Mouse (Mus musculus) lung, embryonic 16.5 days (tissue): ENCODE measurements at regions not wholly inside any gene's neighbourhood (a gene's known extent, or its start where the extent isn't known, plus 50 kb on each side); places are given as distances from the start of the nearest gene placed in this dataset.
"Not testable (repeated sequence)": the region's sequence is repeated elsewhere in the genome, so short reads cannot be mapped to it uniquely, and the experiment has no call there.

Experiments used
- ATAC-seq: fragments of 200-750 bp; cut with Nextera tagmentation; 2 replicates; pipeline ENCODE4 v1.8.0; 2017; ENCODE audit warnings: low read depth, mild to moderate bottlenecking, moderate library complexity
- H3K27ac ChIP-seq: fragments of 300-500 bp; sonication (generic); 2 replicates; pipeline ENCODE4 v1.5.1; 2014; ENCODE audit warnings: mild to moderate bottlenecking, control low read depth, low read length
- H3K27me3 ChIP-seq: fragments of 300-500 bp; sonication (generic); 2 replicates; pipeline ENCODE4 v1.6.1; 2014; ENCODE audit warnings: low read depth, low read length, mixed read lengths; ENCODE audit not compliant: control insufficient read depth, insufficient read depth
- H3K36me3 ChIP-seq: fragments of 300-500 bp; sonication (generic); 2 replicates; pipeline ENCODE4 v1.6.1; 2014; ENCODE audit warnings: low read length; ENCODE audit not compliant: control insufficient read depth, insufficient read depth
- H3K4me1 ChIP-seq: fragments of 300-500 bp; sonication (generic); replicated peaks from 2 replicates; pipeline ENCODE4 v1.6.1; 2014; ENCODE audit warnings: low read length, mixed read lengths; ENCODE audit not compliant: control insufficient read depth, insufficient read depth
- H3K4me2 ChIP-seq: fragments of 300-500 bp; sonication (generic); 2 replicates; pipeline ENCODE4 v1.6.1; 2014; ENCODE audit warnings: low read depth, low read length, control low read depth
- H3K4me3 ChIP-seq: fragments of 300-500 bp; sonication (generic); 2 replicates; pipeline ENCODE4 v1.5.1; 2014; ENCODE audit warnings: mild to moderate bottlenecking, low read length, control low read depth
- H3K9ac ChIP-seq: fragments of 300-500 bp; sonication (generic); 2 replicates; pipeline ENCODE4 v1.6.1; 2014; ENCODE audit warnings: low read length, control low read depth
- H3K9me3 ChIP-seq: fragments of 300-500 bp; sonication (generic); 2 replicates; pipeline ENCODE4 v1.6.1; 2016; ENCODE audit warnings: low read length; ENCODE audit not compliant: control insufficient read depth
- WGBS: fragments of 180-500 bp; shearing (Covaris S2); extraction: QIAGEN DNeasy Blood & Tissue Kit; methylation state at CpG from one replicate; pipeline ENCODE4 v1.1.7; 2014; 5-methylcytosine and 5-hydroxymethylcytosine counted together

DNA sequence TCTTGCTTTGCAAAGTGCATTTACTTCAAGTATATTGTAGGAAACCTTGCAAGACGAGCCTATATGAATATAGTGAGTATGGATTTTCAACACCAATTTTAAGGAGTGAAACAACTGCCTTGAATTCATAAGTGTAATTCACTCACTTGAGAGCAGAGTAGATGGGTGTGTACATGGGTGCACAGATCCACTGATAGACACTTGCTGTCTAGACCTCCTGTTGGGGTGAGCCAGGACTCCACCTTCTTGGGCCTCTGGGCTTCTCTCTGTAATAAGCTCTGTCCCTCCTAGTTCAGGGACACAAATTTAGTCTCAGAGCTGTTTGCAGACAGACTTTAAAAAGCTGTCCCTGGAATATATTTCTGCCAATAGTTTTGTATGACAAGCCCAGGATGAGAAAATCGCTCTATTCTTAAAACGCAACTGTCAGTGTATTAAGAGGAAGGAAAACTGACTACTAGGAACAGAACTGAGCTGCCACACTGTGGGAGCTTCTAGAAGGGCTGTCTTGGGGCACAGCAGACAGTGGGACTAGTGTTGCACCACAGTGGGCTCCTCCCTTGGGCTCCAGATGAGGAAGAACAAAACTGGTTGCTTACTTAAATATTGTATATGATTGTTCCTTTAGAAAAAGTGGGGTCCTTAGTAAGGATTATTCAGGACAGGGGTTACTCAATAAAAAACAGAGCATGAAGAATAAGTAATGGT lies 395.7 kb upstream of the Id2 start:
- Histone ChIP-seq H3K27ac (no peak overlapping the region), H3K4me2 (no peak overlapping the region), H3K4me1 (no peaks in the 10 kb centered on the region), H3K9me3 (no peaks in the 10 kb centered on the region), H3K4me3 (no peak overlapping the region), H3K36me3 (no peaks in the 10 kb centered on the region), H3K27me3 (no peaks in the 10 kb centered on the region), H3K9ac (no peak overlapping the region)
- 83% methylated on average over 3 of the region's 3 CpGs for WGBS
- no peak for ATAC-seq

DNA sequence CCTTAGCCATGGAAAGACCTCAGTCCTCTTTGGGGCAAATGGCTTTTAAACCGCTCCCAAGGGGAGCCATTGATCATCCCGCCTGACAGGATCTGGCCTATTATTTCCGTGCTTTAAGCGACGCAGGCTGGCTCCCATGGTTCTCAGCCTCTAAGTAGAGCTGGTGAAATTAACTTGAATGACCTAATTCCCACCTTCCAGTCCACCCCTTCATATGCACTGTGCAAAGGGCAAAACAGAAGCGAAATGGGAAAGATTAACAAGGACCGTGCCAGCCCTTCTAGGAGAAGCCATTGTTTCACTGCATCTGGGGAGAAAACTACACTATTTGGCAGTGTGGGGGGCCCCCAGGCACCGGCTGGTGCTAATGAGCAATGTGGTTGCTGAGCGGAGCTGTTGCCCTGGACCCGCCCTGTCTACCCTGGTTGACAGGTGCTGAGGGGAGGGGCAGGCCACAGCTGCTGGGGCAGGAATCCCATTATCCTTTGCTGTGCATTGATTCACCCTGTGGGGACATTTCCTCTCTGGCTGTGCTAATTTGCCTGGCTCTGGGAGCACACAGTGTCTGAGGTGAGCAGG lies 378.3 kb upstream of the Id2 start:
- H3K9me3 ChIP-seq: no peaks in the 10 kb centered on the region
- H3K9ac ChIP-seq: no peak overlapping the region
- no peaks in the 10 kb centered on the region for H3K4me1 ChIP-seq
- no peaks in the 10 kb centered on the region for H3K36me3 ChIP-seq
- no peaks in the 10 kb centered on the region for H3K27me3 ChIP-seq
- H3K4me2 ChIP-seq: no peak overlapping the region
- no peak for ATAC-seq
- no peak overlapping the region for H3K27ac ChIP-seq
- H3K4me3 ChIP-seq: no peak overlapping the region
- WGBS: 23% methylated on average over 10 of the region's 10 CpGs

DNA sequence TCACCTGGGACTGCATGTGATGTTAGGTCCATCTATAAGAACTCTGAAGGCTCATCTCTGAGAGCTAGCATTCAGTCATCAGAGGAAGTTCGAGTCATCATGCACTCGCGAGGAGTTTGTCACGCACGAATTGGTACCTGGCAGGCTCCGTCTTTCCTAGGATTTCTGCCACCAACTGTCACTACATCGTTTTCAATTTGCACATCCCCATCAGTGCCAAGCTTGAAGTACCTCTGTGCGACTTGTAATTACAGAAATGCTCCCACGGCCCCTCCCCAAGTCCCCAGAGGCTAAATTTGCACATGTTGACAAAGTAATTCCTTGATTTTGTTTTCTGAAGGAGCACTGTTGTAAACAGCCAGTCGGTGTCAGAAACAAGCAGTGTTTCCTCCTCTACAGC lies 372.2 kb upstream of the Id2 start:
- H3K9me3 ChIP-seq: no peaks in the 10 kb centered on the region
- 83% methylated on average over 10 of the region's 10 CpGs for WGBS

DNA sequence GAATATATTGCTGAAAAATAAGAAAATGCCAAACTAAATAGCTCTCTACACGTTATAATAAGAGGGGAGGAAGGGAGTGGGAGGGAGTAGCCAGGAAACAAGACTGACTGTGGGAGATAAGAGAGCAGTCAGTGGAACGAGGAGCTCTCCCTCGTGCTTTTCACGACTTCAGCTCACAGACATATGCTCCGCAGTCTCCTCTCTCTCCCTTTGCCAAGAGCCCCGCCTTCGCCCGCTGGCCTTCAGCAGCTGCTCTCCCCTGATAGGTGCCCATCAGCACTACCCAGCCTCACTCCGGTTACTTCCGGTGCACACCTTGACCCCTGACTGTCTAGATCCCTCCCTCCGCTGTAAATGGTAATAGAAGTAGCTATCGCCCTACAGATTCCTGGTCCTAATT lies 370.8 kb upstream of the Id2 start:
- no peaks in the 10 kb centered on the region for H3K27me3 ChIP-seq
- H3K27ac ChIP-seq: no peak overlapping the region
- H3K9me3 ChIP-seq: no peaks in the 10 kb centered on the region
- no peak overlapping the region for H3K4me3 ChIP-seq
- no peak overlapping the region for H3K9ac ChIP-seq
- H3K4me2 ChIP-seq: no peak overlapping the region
- no peaks in the 10 kb centered on the region for H3K4me1 ChIP-seq
- WGBS: 44% methylated on average over 12 of the region's 12 CpGs
- no peaks in the 10 kb centered on the region for H3K36me3 ChIP-seq
- ATAC-seq: no peak

More for the DNA sequence above, 372.2 kb upstream of the Id2 start:
- ATAC-seq: no peak
- Histone ChIP-seq H3K4me3 (no peak overlapping the region), H3K27me3 (no peaks in the 10 kb centered on the region), H3K4me1 (no peaks in the 10 kb centered on the region), H3K36me3 (no peaks in the 10 kb centered on the region), H3K9ac (no peak overlapping the region), H3K4me2 (no peak overlapping the region), H3K27ac (no peak overlapping the region)

DNA sequence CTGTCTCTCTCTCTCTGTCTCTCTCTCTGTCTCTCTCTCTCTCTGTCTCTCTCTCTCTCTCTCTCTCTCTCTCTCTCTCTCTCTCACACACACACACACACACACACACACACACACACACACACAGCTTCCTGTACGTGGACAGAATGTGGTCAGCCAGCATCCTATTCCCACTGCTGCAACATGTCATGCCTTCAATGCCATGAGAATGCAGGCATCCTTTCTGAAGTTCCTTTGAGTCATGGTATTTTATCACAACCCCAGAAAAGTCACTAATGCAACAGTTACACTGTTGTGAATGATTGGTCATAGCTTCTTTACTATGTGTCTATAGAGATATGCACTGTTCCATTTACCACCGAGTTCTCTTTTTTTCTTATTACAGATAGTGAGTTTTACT lies 365.8 kb upstream of the Id2 start:
- 60% methylated on average over 2 of the region's 2 CpGs for WGBS
- H3K27ac ChIP-seq, H3K27me3 ChIP-seq, H3K36me3 ChIP-seq, H3K4me3 ChIP-seq, H3K9me3 ChIP-seq, H3K4me2 ChIP-seq, ATAC-seq, H3K4me1 ChIP-seq, H3K9ac ChIP-seq: not testable (repeated sequence)

DNA sequence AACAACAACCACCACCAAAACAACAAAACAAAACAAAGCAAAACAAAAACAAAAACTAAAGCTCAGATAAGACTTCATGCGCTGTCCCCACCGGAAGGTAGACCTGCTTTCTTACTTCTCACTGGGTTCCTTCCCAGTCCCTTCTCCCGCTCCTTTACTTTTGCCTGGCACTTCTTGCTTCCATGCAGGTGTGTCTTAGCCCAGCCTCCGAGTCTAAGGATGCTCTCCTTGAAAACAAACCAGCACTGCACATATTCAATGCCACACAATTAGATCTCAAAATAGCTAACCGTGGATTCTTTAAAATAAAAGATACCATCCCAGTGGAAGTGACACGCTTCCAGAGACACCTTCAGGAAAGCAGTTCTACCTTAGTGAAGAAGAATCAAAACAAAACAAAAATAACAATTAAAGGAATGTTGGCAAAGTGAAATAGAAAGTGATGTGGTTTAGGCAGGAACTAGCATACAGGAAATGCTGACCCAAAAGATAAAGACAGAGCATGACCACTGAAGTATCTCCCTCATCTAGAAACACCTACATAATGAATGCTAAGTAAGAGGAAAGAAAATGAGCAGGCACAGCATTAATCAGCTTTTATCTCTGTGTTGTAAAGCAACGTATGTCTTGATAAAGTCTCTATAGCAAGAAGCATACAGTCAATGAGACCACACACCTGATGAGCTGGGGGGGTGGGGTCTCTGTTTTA lies 358.5 kb upstream of the Id2 start:
- H3K4me3 ChIP-seq: no peak overlapping the region
- H3K27ac ChIP-seq: no peak overlapping the region
- no peak for ATAC-seq
- 83% methylated on average over 7 of the region's 7 CpGs for WGBS
- H3K9me3 ChIP-seq: no peaks in the 10 kb centered on the region
- H3K27me3 ChIP-seq: no peaks in the 10 kb centered on the region
- H3K9ac ChIP-seq: no peak overlapping the region
- no peaks in the 10 kb centered on the region for H3K36me3 ChIP-seq
- no peaks in the 10 kb centered on the region for H3K4me1 ChIP-seq
- H3K4me2 ChIP-seq: no peak overlapping the region

DNA sequence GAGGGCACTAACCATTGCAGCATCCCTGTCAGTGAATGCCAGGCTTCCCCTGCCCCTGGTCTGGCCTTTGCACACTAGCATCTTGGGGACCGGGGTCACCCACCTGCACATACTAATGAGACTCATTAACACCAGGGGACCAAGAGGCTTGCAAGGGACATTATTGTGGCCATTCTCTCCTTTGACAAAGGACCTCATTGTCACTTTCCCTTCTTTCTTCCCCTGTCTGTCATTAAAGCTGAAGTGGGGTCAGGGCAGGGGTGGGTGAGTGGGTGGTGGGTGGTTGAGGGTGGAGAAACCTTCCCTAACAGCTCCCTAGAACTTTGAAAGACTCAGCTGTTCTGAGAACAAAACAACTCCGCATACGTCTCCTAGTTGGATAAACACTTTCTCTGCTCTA lies 356.4 kb upstream of the Id2 start:
- Histone ChIP-seq H3K9ac (no peak overlapping the region), H3K36me3 (no peaks in the 10 kb centered on the region), H3K27ac (no peak overlapping the region), H3K27me3 (no peaks in the 10 kb centered on the region), H3K4me1 (no peaks in the 10 kb centered on the region), H3K4me3 (no peak overlapping the region), H3K9me3 (no peaks in the 10 kb centered on the region), H3K4me2 (no peak overlapping the region)
- no peak for ATAC-seq
- WGBS: 64% methylated on average over 3 of the region's 3 CpGs

DNA sequence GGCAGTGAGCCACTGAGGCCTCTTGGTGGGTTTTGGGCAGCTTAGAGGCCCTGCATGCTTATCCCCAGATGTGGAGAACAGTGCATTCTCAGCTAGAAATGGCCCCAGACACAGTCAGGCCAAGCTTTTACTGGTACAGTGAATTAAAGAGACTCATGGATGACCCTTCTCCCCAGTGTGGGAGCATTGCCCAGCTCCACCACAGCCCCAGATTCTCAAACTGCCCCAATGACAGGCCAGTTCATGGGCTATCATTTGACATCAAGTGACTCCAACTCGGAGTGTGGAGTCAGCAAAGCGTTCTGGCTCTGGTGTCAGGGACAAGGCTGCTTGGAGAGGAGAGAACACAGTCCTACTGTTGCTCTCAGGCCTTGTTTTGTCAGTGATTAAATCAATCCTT lies 354.2 kb upstream of the Id2 start:
- Histone ChIP-seq H3K27me3 (no peaks in the 10 kb centered on the region), H3K4me2 (no peak overlapping the region)
- WGBS: 73% methylated on average over 2 of the region's 2 CpGs

DNA sequence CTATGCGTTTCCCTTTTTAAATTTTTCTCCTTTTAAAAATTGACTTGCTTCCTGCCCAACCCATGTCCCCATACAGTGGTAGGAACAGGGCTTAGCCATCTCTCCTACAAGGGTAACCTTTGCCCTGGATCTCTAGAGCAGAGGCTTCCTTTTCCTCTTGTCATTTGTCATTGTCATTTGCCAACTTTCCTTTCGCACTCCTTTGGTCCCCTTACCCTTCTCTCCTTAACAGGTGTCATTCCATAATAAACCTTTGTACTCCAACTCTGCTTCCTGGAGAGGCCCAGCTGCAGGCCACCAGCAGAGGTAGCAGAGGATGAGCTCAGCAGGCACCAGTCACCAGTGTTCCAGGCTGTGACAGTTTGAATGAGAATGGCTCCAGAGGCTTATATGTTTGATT lies 347.4 kb upstream of the Id2 start:
- H3K4me1 ChIP-seq: no peaks in the 10 kb centered on the region
- 42% methylated on average over 2 of the region's 2 CpGs for WGBS
- ATAC-seq: no peak
- no peak overlapping the region for H3K27ac ChIP-seq
- H3K4me3 ChIP-seq: no peak overlapping the region
- no peaks in the 10 kb centered on the region for H3K9me3 ChIP-seq
- H3K4me2 ChIP-seq: no peak overlapping the region
- H3K9ac ChIP-seq: no peak overlapping the region
- no peaks in the 10 kb centered on the region for H3K36me3 ChIP-seq
- H3K27me3 ChIP-seq: no peaks in the 10 kb centered on the region

More for the DNA sequence above, 354.2 kb upstream of the Id2 start:
- ATAC-seq: no peak
- Histone ChIP-seq H3K36me3 (no peaks in the 10 kb centered on the region), H3K4me3 (no peak overlapping the region), H3K27ac (no peak overlapping the region), H3K9me3 (no peaks in the 10 kb centered on the region), H3K9ac (no peak overlapping the region), H3K4me1 (no peaks in the 10 kb centered on the region)
